Mouse (Mus musculus) spleen, adult 2 months (tissue): ENCODE data around the gene Dnajc7.
"Not testable (repeated sequence)": the region's sequence is repeated elsewhere in the genome, so short reads cannot be mapped to it uniquely, and the experiment has no call there.

Experiments
- CTCF ChIP-seq: fragments of 200-500 bp; IDR thresholded peaks from 2 replicates; pipeline ENCODE4 v1.5.1; 2011; ENCODE audit warnings: mild to moderate bottlenecking, inconsistent platforms; ENCODE audit not compliant: insufficient read depth, insufficient read length, insufficient replicate concordance; ENCODE audit errors: extremely low read depth
- POLR2A ChIP-seq: fragments of 200-500 bp; IDR thresholded peaks from 2 replicates; pipeline ENCODE4 v1.6.1; 2011; ENCODE audit warnings: low read depth, low read length, inconsistent platforms

DNA sequence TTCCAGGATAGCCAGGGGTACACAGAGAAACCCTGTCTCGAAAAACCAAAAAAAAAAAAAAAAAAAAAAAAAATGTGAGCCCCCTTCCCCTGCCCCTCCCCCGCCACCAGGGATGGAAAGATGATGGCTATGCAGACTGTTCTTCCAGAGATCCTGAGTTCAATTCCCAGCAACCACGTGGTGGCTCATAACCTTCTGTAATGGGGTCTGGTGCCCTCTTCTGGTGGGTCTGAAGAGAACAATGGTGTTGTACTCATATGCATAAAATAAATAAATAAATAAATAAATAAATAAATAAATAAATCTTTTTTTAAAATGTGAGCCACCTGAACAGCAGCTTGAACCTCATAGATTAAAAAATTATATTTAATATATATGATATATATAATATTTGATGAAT, 35.6 kb upstream of the Dnajc7 start:
- TF ChIP-seq CTCF, POLR2A: not testable (repeated sequence)
